Comparison of ENCODE assay signal across 13 mouse cellular contexts in the genomic region with DNA sequence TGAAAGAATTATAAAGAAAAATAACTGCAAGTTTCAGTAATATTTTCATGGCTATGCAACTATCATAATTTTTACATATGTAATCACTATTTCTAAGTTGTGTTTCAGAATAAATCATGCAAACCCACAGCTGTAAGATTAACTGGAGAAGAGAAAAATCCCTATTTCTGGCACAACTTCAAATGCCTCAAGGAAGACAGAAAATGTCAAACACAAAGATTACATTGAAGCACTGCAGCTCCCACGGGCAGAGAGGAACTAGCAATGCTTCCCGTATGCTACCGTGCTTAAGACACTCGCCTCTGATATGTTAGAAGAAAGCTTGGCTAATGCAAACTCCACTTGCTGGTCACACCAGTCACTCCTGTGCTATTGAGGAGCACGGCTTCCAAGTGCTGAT.
"Had no signal": no experiment of that assay in that cellular context is flagged by ENCODE, and none has a peak within 500 bp of the region (broad histone marks: within the 10 kb centered on the region; RNA-seq: fewer than 3 reads in every experiment).

No protein-coding gene starts in this region.

- H3K27me3 ChIP-seq: limb, embryonic 12.5 days; liver, embryonic 13.5 days; midbrain, embryonic 15.5 days had no signal

- H3K36me3 ChIP-seq: limb, embryonic 12.5 days; liver, embryonic 13.5 days; midbrain, embryonic 15.5 days had no signal

- ATAC-seq: liver, postnatal 0 days; lung, postnatal 0 days; midbrain, embryonic 15.5 days had no signal

- DNase-seq: kidney, postnatal 10 days; kidney, postnatal 4 days; liver; liver, embryonic 13.5 days; liver, postnatal 0 days; lung, postnatal 36 days; right cerebral cortex, postnatal 14 days; thymus, adult 18-20 months; thymus, postnatal 14 days had no signal

- H3K4me1 ChIP-seq: limb, embryonic 12.5 days; liver, embryonic 13.5 days; midbrain, embryonic 15.5 days had no signal

- H3K27ac ChIP-seq: layer of hippocampus, adult 2 months; limb, embryonic 12.5 days; liver, embryonic 13.5 days; midbrain, embryonic 15.5 days had no signal

- H3K4me3 ChIP-seq: layer of hippocampus, adult 2 months; limb, embryonic 12.5 days; liver, embryonic 13.5 days; midbrain, embryonic 15.5 days had no signal

- H3K9me3 ChIP-seq: limb, embryonic 12.5 days; liver, embryonic 13.5 days; midbrain, embryonic 15.5 days had no signal

- H3K4me2 ChIP-seq: limb, embryonic 12.5 days; liver, embryonic 13.5 days; midbrain, embryonic 15.5 days had no signal

- H3K9ac ChIP-seq: limb, embryonic 12.5 days; liver, embryonic 13.5 days; liver, postnatal 0 days; midbrain, embryonic 15.5 days had no signal
